Mouse (Mus musculus) neural tube, embryonic 12.5 days (tissue): ENCODE measurements around the gene Rpl22. TPM values are rescaled to one million over a fixed set of nuclear protein-coding genes. Genes with fewer than 3 reads are reported as not detected.

Experiments
- polyA plus RNA-seq: library from polyadenylated mRNA; unstranded; fragments of >200 nt; fragmentation: Nextera tagmentation; extraction: Ambion mirVana; gene quantifications from 2 replicates; pipeline ENCODE4 v1.2.1, GENCODE M21; 2016

Gene Rpl22
- polyA plus RNA-seq, 1 experiment from 2014 or later: 255 TPM

Other genes with a start within 250 kb of the Rpl22 start
- 0.80 and 1.2 TPM in 2 replicates for gene Tnfrsf25, start 209.8 kb upstream of the Rpl22 start, polyA plus RNA-seq
- gene Espn, start 173.4 kb upstream of the Rpl22 start, polyA plus RNA-seq: 0.32 and 0.55 TPM in 2 replicates
- 0.24 and 1.7 TPM in 2 replicates for gene Hes2, start 166.9 kb upstream of the Rpl22 start, polyA plus RNA-seq
- gene Acot7, start 147.6 kb upstream of the Rpl22 start, polyA plus RNA-seq: 191 and 213 TPM in 2 replicates
- gene Gpr153, start 51.5 kb upstream of the Rpl22 start, polyA plus RNA-seq: 13.9 and 15.5 TPM in 2 replicates
- 0.58 and 1.1 TPM in 2 replicates for gene Hes3, start 34.1 kb upstream of the Rpl22 start, polyA plus RNA-seq
- gene Icmt, start 28.5 kb upstream of the Rpl22 start, polyA plus RNA-seq: 23.0 and 24.7 TPM in 2 replicates
- gene Rnf207, start 6.7 kb upstream of the Rpl22 start, polyA plus RNA-seq: 5.8 and 7.3 TPM in 2 replicates
- 6.1 and 7.8 TPM in 2 replicates for gene Chd5, start 12.9 kb downstream of the Rpl22 start, polyA plus RNA-seq
- gene Nphp4, start 151.0 kb downstream of the Rpl22 start, polyA plus RNA-seq: 6.6 and 7.2 TPM in 2 replicates
- gene Kcnab2, start 152.1 kb downstream of the Rpl22 start, polyA plus RNA-seq: 19.9 and 21.6 TPM in 2 replicates